Mouse (Mus musculus) myocyte (in vitro differentiated cells): ENCODE results near the gene Klf11.

Source experiments
- CEBPB ChIP-seq: IDR thresholded peaks from 2 replicates; pipeline ENCODE4 v1.6.1; 2011; ENCODE audit warnings: mild to moderate bottlenecking, moderate library complexity; ENCODE audit not compliant: poor library complexity, insufficient read depth, severe bottlenecking
- E2F4 ChIP-seq: IDR thresholded peaks from one replicate; pipeline ENCODE4 v1.6.1; 2011; ENCODE audit warnings: mild to moderate bottlenecking, control low read depth, moderate library complexity; ENCODE audit not compliant: insufficient read depth
- POLR2A ChIP-seq: IDR thresholded peaks from one replicate; pipeline ENCODE4 v1.6.1; 2011; ENCODE audit warnings: low read depth, mild to moderate bottlenecking, control low read depth, moderate library complexity; ENCODE audit not compliant: insufficient read length
- POLR2AphosphoS2 ChIP-seq: IDR thresholded peaks from one replicate; pipeline ENCODE4 v1.6.1; 2011; ENCODE audit warnings: low read depth, control low read depth; ENCODE audit not compliant: insufficient read length
- TCF3 ChIP-seq: IDR thresholded peaks from one replicate; pipeline ENCODE4 v1.6.1; 2011; ENCODE audit warnings: low read depth, control low read depth; ENCODE audit not compliant: insufficient read length
- USF1 ChIP-seq: IDR thresholded peaks from one replicate; pipeline ENCODE4 v1.6.1; 2011; ENCODE audit warnings: low read depth, mild to moderate bottlenecking, control low read depth, moderate library complexity

DNA sequence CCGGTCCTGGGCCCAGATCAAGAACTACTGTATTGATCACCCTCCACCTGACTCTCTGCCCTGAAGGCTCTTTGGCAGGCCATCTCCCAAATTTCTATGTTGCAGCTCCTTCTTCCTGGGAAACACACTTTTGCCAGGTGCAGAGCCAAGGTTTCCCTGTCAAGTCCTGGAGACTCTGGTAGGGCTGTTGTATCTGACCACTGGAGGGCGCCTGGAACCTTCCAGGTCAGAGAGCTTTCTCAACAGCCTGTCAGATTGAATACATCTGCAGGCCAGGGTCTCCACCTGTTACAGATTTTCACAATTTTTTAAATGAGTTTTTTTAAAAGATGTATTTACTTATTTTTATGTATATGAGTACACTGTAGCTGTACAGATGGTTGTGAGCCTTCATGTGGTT, 47.8 kb upstream of the Klf11 start:
- TF ChIP-seq E2F4 (no peak), TCF3 (no peak), CEBPB (no peak), POLR2A (no peak), POLR2AphosphoS2 (no peak), USF1 (no peak)
